Comparison of ENCODE assay signal across 10 mouse cellular contexts in the genomic region with DNA sequence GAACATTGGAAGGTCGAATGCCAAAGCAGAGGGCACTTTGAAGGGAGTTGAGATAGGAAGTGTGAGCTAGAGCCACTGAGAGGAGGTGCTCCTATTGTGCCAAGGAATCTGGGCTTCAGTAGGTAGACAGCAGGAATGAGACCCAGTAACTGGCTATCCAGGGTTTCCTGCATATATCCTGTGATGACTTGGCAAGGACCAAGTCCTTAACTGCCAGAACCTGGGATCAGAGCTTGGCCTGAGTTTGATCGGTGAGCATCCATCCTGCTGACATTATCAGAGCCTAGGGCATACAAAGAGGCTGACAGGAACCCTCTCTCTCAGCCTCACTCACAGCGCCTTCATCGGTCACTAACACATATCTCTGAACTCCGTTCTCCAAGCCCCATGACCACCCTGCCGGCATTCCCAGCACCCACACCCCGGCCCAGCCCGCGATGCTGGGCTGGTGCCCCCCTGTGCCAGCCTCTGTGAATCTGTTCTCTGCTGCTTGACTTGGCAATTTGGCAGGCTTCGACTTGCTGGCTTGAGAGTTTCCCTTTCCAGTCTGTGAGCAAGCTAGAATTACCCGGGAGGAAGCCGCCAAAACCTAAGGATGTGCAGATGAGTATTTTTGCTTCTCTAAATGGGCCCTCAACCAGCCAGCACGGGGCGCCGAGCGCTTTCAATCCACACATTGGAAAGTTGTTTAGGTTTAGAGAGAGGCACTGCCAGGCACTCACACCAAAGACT.
DNase-seq lines count a peak whose midpoint lies in the region; ATAC-seq lines count a peak whose summit lies in the region.
"Had no signal": no experiment of that assay in that cellular context is flagged by ENCODE, and none has a peak within 500 bp of the region (broad histone marks: within the 10 kb centered on the region; RNA-seq: fewer than 3 reads in every experiment).

No protein-coding gene starts in this region.

- H3K4me3 ChIP-seq in neural tube, embryonic 13.5 days, result no peak overlapping the region
- no peak overlapping the region for H3K4me3 ChIP-seq in embryonic facial prominence, embryonic 14.5 days (ENCODE audit: low read depth, low read length)
- no peak overlapping the region for H3K4me3 ChIP-seq in stomach, embryonic 15.5 days (replicated peaks)
- H3K4me3 ChIP-seq in kidney, embryonic 15.5 days (replicated peaks), result no peak overlapping the region
- H3K4me3 ChIP-seq: liver, embryonic 13.5 days had no signal

- peaks cover 20% of the 10 kb centered on the region for H3K36me3 ChIP-seq in neural tube, embryonic 13.5 days
- H3K36me3 ChIP-seq in embryonic facial prominence, embryonic 14.5 days (ENCODE audit: control insufficient read depth, insufficient read depth, low read length), result peaks cover 23% of the 10 kb centered on the region
- peaks cover 5% of the 10 kb centered on the region; the same call in 1 of the 2 replicates for H3K36me3 ChIP-seq in stomach, embryonic 15.5 days
- peaks cover 44% of the 10 kb centered on the region for H3K36me3 ChIP-seq in kidney, embryonic 15.5 days
- H3K36me3 ChIP-seq: liver, embryonic 13.5 days had no signal

- DNase-seq in neural tube, embryonic 10.5 days (ENCODE audit: extremely low spot score, low spot score), result no peak
- DNase-seq in embryonic facial prominence, embryonic 14.5 days (ENCODE audit: low spot score), result peak; percentile 82
- DNase-seq in left cerebral cortex, adult 18-20 months (ENCODE audit: low spot score in 2 of 2), result peak; percentile 44 to 56
- DNase-seq in thymus, adult 18-20 months, result no peak
- DNase-seq in urinary bladder, postnatal 14 days (ENCODE audit: low spot score), result no peak
- DNase-seq: embryo, embryonic 11 days; liver, embryonic 13.5 days had no signal

- H3K27ac ChIP-seq in neural tube, embryonic 13.5 days (replicated peaks), result 0 out of 2 replicates have a peak overlapping the region, but pooled peaks have one; percentile 23
- H3K27ac ChIP-seq in embryonic facial prominence, embryonic 14.5 days (replicated peaks; ENCODE audit: low read depth, low read length), result peak overlapping the region; percentile 59
- no peak overlapping the region for H3K27ac ChIP-seq in stomach, embryonic 15.5 days
- H3K27ac ChIP-seq in kidney, embryonic 15.5 days, result no peak overlapping the region
- H3K27ac ChIP-seq: liver, embryonic 13.5 days had no signal

- peak; percentile 42 for ATAC-seq in neural tube, embryonic 13.5 days (ENCODE audit: low read depth)
- ATAC-seq in embryonic facial prominence, embryonic 14.5 days (ENCODE audit: low read depth), result peak; percentile 70
- 0 out of 2 replicates have a peak, but pooled peaks have one; percentile 25 for ATAC-seq in stomach, embryonic 15.5 days (ENCODE audit: insufficient read depth, low FRiP score, low read depth)
- ATAC-seq in kidney, embryonic 15.5 days (replicated peaks; ENCODE audit: low FRiP score), result no peak

- H3K4me1 ChIP-seq in neural tube, embryonic 13.5 days (replicated peaks), result peaks cover 34% of the 10 kb centered on the region
- peaks cover 5% of the 10 kb centered on the region; the same call in 1 of the 2 replicates for H3K4me1 ChIP-seq in embryonic facial prominence, embryonic 14.5 days (ENCODE audit: control insufficient read depth, insufficient read depth, low read length)
- no peaks in the 10 kb centered on the region for H3K4me1 ChIP-seq in stomach, embryonic 15.5 days
- no peaks in the 10 kb centered on the region for H3K4me1 ChIP-seq in kidney, embryonic 15.5 days
- H3K4me1 ChIP-seq: liver, embryonic 13.5 days had no signal

- 82% methylated on average over 16 of the region's 16 CpGs for WGBS in neural tube, embryonic 13.5 days
- whole genome bisulfite sequencing in embryonic facial prominence, embryonic 14.5 days, result 67% methylated on average over 16 of the region's 16 CpGs
- 78% methylated on average over 16 of the region's 16 CpGs for WGBS in stomach, embryonic 15.5 days
- 88% methylated on average over 16 of the region's 16 CpGs for WGBS in kidney, embryonic 15.5 days

- no peak overlapping the region for H3K4me2 ChIP-seq in neural tube, embryonic 13.5 days
- no peak overlapping the region for H3K4me2 ChIP-seq in embryonic facial prominence, embryonic 14.5 days (ENCODE audit: low read depth, low read length)
- H3K4me2 ChIP-seq in stomach, embryonic 15.5 days, result no peak overlapping the region
- no peak overlapping the region for H3K4me2 ChIP-seq in kidney, embryonic 15.5 days
- H3K4me2 ChIP-seq: liver, embryonic 13.5 days had no signal

- H3K27me3 ChIP-seq in neural tube, embryonic 13.5 days, result no peaks in the 10 kb centered on the region
- H3K27me3 ChIP-seq in embryonic facial prominence, embryonic 14.5 days (replicated peaks; ENCODE audit: control insufficient read depth, insufficient read depth, low read length), result no peaks in the 10 kb centered on the region
- H3K27me3 ChIP-seq in stomach, embryonic 15.5 days (replicated peaks), result no peaks in the 10 kb centered on the region
- H3K27me3 ChIP-seq in kidney, embryonic 15.5 days, result no peaks in the 10 kb centered on the region
- H3K27me3 ChIP-seq: liver, embryonic 13.5 days had no signal

- no peak overlapping the region for H3K9ac ChIP-seq in neural tube, embryonic 13.5 days
- H3K9ac ChIP-seq in embryonic facial prominence, embryonic 14.5 days (ENCODE audit: low read depth, low read length), result 0 out of 2 replicates have a peak overlapping the region, but pooled peaks have one; percentile 20
- no peak overlapping the region for H3K9ac ChIP-seq in stomach, embryonic 15.5 days
- no peak overlapping the region for H3K9ac ChIP-seq in kidney, embryonic 15.5 days
- H3K9ac ChIP-seq: liver, embryonic 13.5 days had no signal

- no peaks in the 10 kb centered on the region for H3K9me3 ChIP-seq in neural tube, embryonic 13.5 days
- no peaks in the 10 kb centered on the region for H3K9me3 ChIP-seq in embryonic facial prominence, embryonic 14.5 days (ENCODE audit: control insufficient read depth, low read length)
- H3K9me3 ChIP-seq in stomach, embryonic 15.5 days, result no peaks in the 10 kb centered on the region
- H3K9me3 ChIP-seq in kidney, embryonic 15.5 days (replicated peaks), result no peaks in the 10 kb centered on the region
- H3K9me3 ChIP-seq: liver, embryonic 13.5 days had no signal

Comparison
In these comparisons a context has a peak if more than half of its experiments do, and no peak if none do; other contexts are left out.
1. H3K27ac ChIP-seq: peak in neural tube, embryonic 13.5 days (single experiment) and embryonic facial prominence, embryonic 14.5 days (single experiment); none in stomach, embryonic 15.5 days (single experiment) and kidney, embryonic 15.5 days (single experiment).
2. DNase-seq: peak in embryonic facial prominence, embryonic 14.5 days (single experiment) and left cerebral cortex, adult 18-20 months (2 of 2); none in neural tube, embryonic 10.5 days (single experiment), thymus, adult 18-20 months (0 of 2) and urinary bladder, postnatal 14 days (single experiment).